Mouse (Mus musculus): ENCODE data around the gene Mphosph8. TPM values are rescaled to one million over a fixed set of nuclear protein-coding genes. Genes with fewer than 3 reads are reported as not detected.

The Mphosph8 gene
- total RNA-seq (2014; fragmentation: Nextera tagmentation) (64.3 and 70.9 TPM in 2 replicates), total RNA-seq (2017) (40.3 and 45.1 TPM in 2 replicates), polyA plus RNA-seq (2012) (7.9 and 9.6 TPM in 2 replicates)

GRCm38 (mm10) chr14:56667969-56668802 is at the start of gene Mphosph8:
Gene Mphosph8, plus strand, starts transcription at chr14:56668248.
- peaks cover 24% of the 10 kb centered on the region for H3K4me1 ChIP-seq (ENCODE audit: insufficient read depth, low read depth, low read length)
- ATAC-seq (ENCODE audit: extremely low read depth, insufficient number of reproducible peaks, low FRiP score, poor library complexity, severe bottlenecking) = peak; percentile 98
- DNase-seq (ENCODE audit: low spot score) = peak; percentile 100
- peaks cover 25% of the 10 kb centered on the region for H3K36me3 ChIP-seq (replicated peaks)
- TF ChIP-seq POLR2AphosphoS5 (IDR thresholded peaks at IDR 0.05; ENCODE audit: insufficient replicate concordance, low read depth, low read length) (no peak), GATA2 (IDR thresholded peaks at IDR 0.05; ENCODE audit: borderline replicate concordance, low read depth, low read length) (no peak), TAL1 (conservative IDR thresholded peaks at IDR 0.05; ENCODE audit: low read depth, low read length) (no peak), CTCF (IDR thresholded peaks at IDR 0.05; ENCODE audit: low read depth, low read length) (no peak), GATA1 (IDR thresholded peaks at IDR 0.05; ENCODE audit: borderline replicate concordance, low read length) (no peak)
- H3K4me3 ChIP-seq (ENCODE audit: low read depth, low read length) = peak within 1 kb of the TSS; percentile 97
- H3K9me3 ChIP-seq (replicated peaks) = no peaks in the 10 kb centered on the region
- H3K27me3 ChIP-seq (ENCODE audit: insufficient read depth, low read length) = peaks cover 4% of the 10 kb centered on the region

- DNase-seq (ENCODE audit: low spot score) = no peak
- no peak for ATAC-seq (ENCODE audit: extremely low read depth, insufficient number of reproducible peaks, low FRiP score, poor library complexity, severe bottlenecking)
- Histone ChIP-seq H3K9me3 (replicated peaks) (no peaks in the 10 kb centered on the region), H3K36me3 (replicated peaks) (peaks cover 43% of the 10 kb centered on the region), H3K27me3 (ENCODE audit: insufficient read depth, low read length) (no peaks in the 10 kb centered on the region), H3K4me3 (ENCODE audit: low read depth, low read length) (no peak overlapping the region), H3K4me1 (ENCODE audit: insufficient read depth, low read depth, low read length) (no peaks in the 10 kb centered on the region)
- TF ChIP-seq CTCF (IDR thresholded peaks at IDR 0.05; ENCODE audit: low read depth, low read length) (no peak), GATA2 (IDR thresholded peaks at IDR 0.05; ENCODE audit: borderline replicate concordance, low read depth, low read length) (no peak), TAL1 (conservative IDR thresholded peaks at IDR 0.05; ENCODE audit: low read depth, low read length) (no peak), GATA1 (IDR thresholded peaks at IDR 0.05; ENCODE audit: borderline replicate concordance, low read length) (no peak), POLR2AphosphoS5 (IDR thresholded peaks at IDR 0.05; ENCODE audit: insufficient replicate concordance, low read depth, low read length) (no peak)
Measured at GRCm38 (mm10) chr14:56620425-56620824, 47.6 kb upstream of the Mphosph8 start.

DNA sequence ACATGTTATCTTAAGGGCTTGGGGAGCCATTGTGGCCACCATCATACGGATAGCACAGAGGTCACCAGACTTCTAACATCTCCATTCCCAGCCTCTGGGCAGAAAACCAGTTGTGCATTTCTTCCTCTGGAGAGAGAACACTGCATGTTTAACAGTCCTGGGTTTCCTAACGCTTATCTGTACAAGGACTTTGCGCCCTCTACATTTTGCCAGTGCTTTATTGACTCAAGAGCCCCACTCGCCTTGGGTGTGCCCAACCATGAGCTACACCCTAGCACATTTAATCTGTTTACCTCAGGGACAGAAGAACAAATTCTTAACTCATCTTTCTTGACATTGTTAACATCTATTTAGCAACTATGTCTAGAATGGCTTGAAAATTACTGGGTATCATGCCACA is 41.8 kb upstream of the Mphosph8 start:
- H3K27me3 ChIP-seq (ENCODE audit: insufficient read depth, low read length) = no peaks in the 10 kb centered on the region
- no peak for ATAC-seq (ENCODE audit: extremely low read depth, insufficient number of reproducible peaks, low FRiP score, poor library complexity, severe bottlenecking)
- H3K9me3 ChIP-seq (replicated peaks) = no peaks in the 10 kb centered on the region
- H3K4me1 ChIP-seq (ENCODE audit: insufficient read depth, low read depth, low read length) = no peaks in the 10 kb centered on the region
- TF ChIP-seq CTCF (IDR thresholded peaks at IDR 0.05; ENCODE audit: low read depth, low read length) = no peak
- no peak for TF ChIP-seq GATA2 (IDR thresholded peaks at IDR 0.05; ENCODE audit: borderline replicate concordance, low read depth, low read length)
- TF ChIP-seq GATA1 (IDR thresholded peaks at IDR 0.05; ENCODE audit: borderline replicate concordance, low read length) = no peak
- TF ChIP-seq POLR2AphosphoS5 (IDR thresholded peaks at IDR 0.05; ENCODE audit: insufficient replicate concordance, low read depth, low read length) = no peak
- TF ChIP-seq TAL1 (conservative IDR thresholded peaks at IDR 0.05; ENCODE audit: low read depth, low read length) = no peak
- no peak overlapping the region for H3K4me3 ChIP-seq (ENCODE audit: low read depth, low read length)
- H3K36me3 ChIP-seq (replicated peaks) = peaks cover 33% of the 10 kb centered on the region
- no peak for DNase-seq (ENCODE audit: low spot score)

GRCm38 (mm10) chr14:56628336-56628735 is 39.7 kb upstream of the Mphosph8 start:
- TF ChIP-seq POLR2AphosphoS5 (IDR thresholded peaks at IDR 0.05; ENCODE audit: insufficient replicate concordance, low read depth, low read length) (no peak), CTCF (IDR thresholded peaks at IDR 0.05; ENCODE audit: low read depth, low read length) (no peak), TAL1 (conservative IDR thresholded peaks at IDR 0.05; ENCODE audit: low read depth, low read length) (no peak), GATA1 (IDR thresholded peaks at IDR 0.05; ENCODE audit: borderline replicate concordance, low read length) (no peak), GATA2 (IDR thresholded peaks at IDR 0.05; ENCODE audit: borderline replicate concordance, low read depth, low read length) (no peak)
- no peak overlapping the region for H3K4me3 ChIP-seq (ENCODE audit: low read depth, low read length)
- ATAC-seq (ENCODE audit: extremely low read depth, insufficient number of reproducible peaks, low FRiP score, poor library complexity, severe bottlenecking) = no peak
- no peaks in the 10 kb centered on the region for H3K4me1 ChIP-seq (ENCODE audit: insufficient read depth, low read depth, low read length)
- DNase-seq (ENCODE audit: low spot score) = no peak
- no peaks in the 10 kb centered on the region for H3K9me3 ChIP-seq (replicated peaks)
- no peaks in the 10 kb centered on the region for H3K27me3 ChIP-seq (ENCODE audit: insufficient read depth, low read length)
- peaks cover 27% of the 10 kb centered on the region for H3K36me3 ChIP-seq (replicated peaks)

DNA sequence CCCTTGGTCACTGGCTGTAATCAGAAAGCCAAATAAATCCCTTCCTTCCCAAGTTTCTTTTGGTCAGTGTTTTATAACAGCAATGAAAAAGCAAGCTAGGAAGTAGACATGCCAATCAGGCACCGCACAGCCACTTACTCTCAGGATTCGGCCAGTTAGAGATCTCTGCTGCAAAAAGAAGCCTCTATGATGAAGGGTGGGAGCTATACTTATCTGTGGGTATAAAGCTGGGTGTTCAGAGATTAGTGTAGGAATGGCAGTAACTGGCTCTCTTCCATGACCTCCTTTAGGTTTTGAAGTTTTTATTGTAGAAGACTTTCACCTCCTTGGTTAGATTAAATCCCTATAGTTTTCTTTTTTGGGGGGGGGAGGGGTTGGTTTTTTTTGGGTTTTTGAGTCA is 36.9 kb upstream of the Mphosph8 start:
- Histone ChIP-seq H3K36me3 (replicated peaks) (peaks cover 36% of the 10 kb centered on the region), H3K4me3 (ENCODE audit: low read depth, low read length) (no peak overlapping the region), H3K27me3 (ENCODE audit: insufficient read depth, low read length) (no peaks in the 10 kb centered on the region), H3K9me3 (replicated peaks) (no peaks in the 10 kb centered on the region), H3K4me1 (ENCODE audit: insufficient read depth, low read depth, low read length) (no peaks in the 10 kb centered on the region)
- ATAC-seq (ENCODE audit: extremely low read depth, insufficient number of reproducible peaks, low FRiP score, poor library complexity, severe bottlenecking) (no peak), DNase-seq (ENCODE audit: low spot score) (no peak)
- no peak for TF ChIP-seq POLR2AphosphoS5 (IDR thresholded peaks at IDR 0.05; ENCODE audit: insufficient replicate concordance, low read depth, low read length)
- no peak for TF ChIP-seq TAL1 (conservative IDR thresholded peaks at IDR 0.05; ENCODE audit: low read depth, low read length)
- TF ChIP-seq CTCF (IDR thresholded peaks at IDR 0.05; ENCODE audit: low read depth, low read length) = no peak
- no peak for TF ChIP-seq GATA1 (IDR thresholded peaks at IDR 0.05; ENCODE audit: borderline replicate concordance, low read length)
- TF ChIP-seq GATA2 (IDR thresholded peaks at IDR 0.05; ENCODE audit: borderline replicate concordance, low read depth, low read length) = no peak

GRCm38 (mm10) chr14:56647206-56647605 is 20.8 kb upstream of the Mphosph8 start:
- no peak for TF ChIP-seq GATA2 (IDR thresholded peaks at IDR 0.05; ENCODE audit: borderline replicate concordance, low read depth, low read length)
- TF ChIP-seq GATA1 (IDR thresholded peaks at IDR 0.05; ENCODE audit: borderline replicate concordance, low read length) = no peak
- TF ChIP-seq TAL1 (conservative IDR thresholded peaks at IDR 0.05; ENCODE audit: low read depth, low read length) = no peak
- TF ChIP-seq POLR2AphosphoS5 (IDR thresholded peaks at IDR 0.05; ENCODE audit: insufficient replicate concordance, low read depth, low read length) = no peak
- no peak for TF ChIP-seq CTCF (IDR thresholded peaks at IDR 0.05; ENCODE audit: low read depth, low read length)
- DNase-seq (ENCODE audit: low spot score) (no peak), ATAC-seq (ENCODE audit: extremely low read depth, insufficient number of reproducible peaks, low FRiP score, poor library complexity, severe bottlenecking) (no peak)
- Histone ChIP-seq H3K4me3 (ENCODE audit: low read depth, low read length) (no peak overlapping the region), H3K4me1 (ENCODE audit: insufficient read depth, low read depth, low read length) (no peaks in the 10 kb centered on the region), H3K36me3 (replicated peaks) (peaks cover 12% of the 10 kb centered on the region), H3K9me3 (replicated peaks) (no peaks in the 10 kb centered on the region), H3K27me3 (ENCODE audit: insufficient read depth, low read length) (no peaks in the 10 kb centered on the region)
